Mouse (Mus musculus) megakaryocyte, embryonic 14.5 days (primary cell): ENCODE data around the gene Yipf1.

Experiments used
- FLI1 ChIP-seq: IDR thresholded peaks from 2 replicates; pipeline ENCODE4 v1.6.1; 2012; ENCODE audit warnings: low read length, inconsistent platforms, mixed read lengths
- GATA1 ChIP-seq: IDR thresholded peaks from 3 replicates; pipeline ENCODE4 v1.6.1; 2012; ENCODE audit warnings: mixed read lengths, low read length, inconsistent platforms, borderline replicate concordance

DNA sequence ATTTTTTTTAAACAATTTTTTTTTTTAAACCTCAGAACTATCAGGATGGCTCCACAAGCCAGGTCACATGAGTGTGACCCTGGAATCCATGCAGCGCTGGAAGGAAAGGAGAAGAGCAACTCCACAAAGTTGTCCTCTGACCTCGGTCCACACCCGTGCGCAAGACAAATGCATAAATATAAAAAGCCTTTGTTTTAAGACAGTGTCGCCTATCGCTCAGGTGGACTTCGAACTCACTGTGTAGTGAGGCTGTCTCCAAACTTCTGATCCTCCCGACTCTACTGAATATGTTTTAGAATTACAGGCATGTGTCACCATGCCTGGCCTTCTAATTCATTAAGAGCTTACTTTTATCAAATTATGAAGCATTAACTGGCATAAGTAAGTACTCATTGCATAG, 14.4 kb downstream of the Yipf1 start:
- no peak for TF ChIP-seq GATA1
- TF ChIP-seq FLI1 = no peak
